Mouse (Mus musculus) B cell, adult 67 days (primary cell): ENCODE measurements around the gene Calml3. TPM values are rescaled to one million over a fixed set of nuclear protein-coding genes. Genes with fewer than 3 reads are reported as not detected.

Experiments used
- total RNA-seq, 2 experiments: library from RNA; stranded (reverse); gene quantifications; 4 replicates each; pipeline ENCODE4 v1.2.4; 2023

Gene Calml3
- total RNA-seq: not detected

GRCm38 (mm10) chr13:3804186-3804585 lies at the start of gene Calml3:
Gene Calml3, minus strand, starts transcription at chr13:3804316.

GRCm38 (mm10) chr13:3837312-3837807 lies 33.2 kb upstream of the Calml3 start, which contains the start of gene Calm4:
Gene Calm4, plus strand, starts transcription at chr13:3837757.

Other genes starting within 250 kb of the Calml3 start
- 10 to 100 TPM; 74.2 to 80.1 TPM for gene Fam208b, start 193.2 kb downstream of the Calml3 start, total RNA-seq
- 10 to 100 TPM; 38.7 to 40.2 TPM for gene Asb13, start 170.3 kb downstream of the Calml3 start, total RNA-seq
- not detected for gene Calm4, start 33.4 kb upstream of the Calml3 start, total RNA-seq
- not detected for gene Calm5, start 49.9 kb upstream of the Calml3 start, total RNA-seq
- gene Net1, start 113.9 kb upstream of the Calml3 start, total RNA-seq: 10 to 100 TPM; 19.8 to 33.1 TPM
- gene Tubal3, start 114.0 kb upstream of the Calml3 start, total RNA-seq: not detected
- not detected for gene Ucn3, start 141.0 kb upstream of the Calml3 start, total RNA-seq
- gene Akr1c14, start 244.7 kb upstream of the Calml3 start, total RNA-seq: not detected